Mouse (Mus musculus): ENCODE results near the gene Rab5b. TPM values are rescaled to one million over a fixed set of nuclear protein-coding genes. Genes with fewer than 3 reads are reported as not detected.
"Not testable (repeated sequence)": the region's sequence is repeated elsewhere in the genome, so short reads cannot be mapped to it uniquely, and the experiment has no call there.

Rab5b gene
- total RNA-seq, 2 experiments from 2014 or later, result 16.2 to 19.1 TPM

DNA sequence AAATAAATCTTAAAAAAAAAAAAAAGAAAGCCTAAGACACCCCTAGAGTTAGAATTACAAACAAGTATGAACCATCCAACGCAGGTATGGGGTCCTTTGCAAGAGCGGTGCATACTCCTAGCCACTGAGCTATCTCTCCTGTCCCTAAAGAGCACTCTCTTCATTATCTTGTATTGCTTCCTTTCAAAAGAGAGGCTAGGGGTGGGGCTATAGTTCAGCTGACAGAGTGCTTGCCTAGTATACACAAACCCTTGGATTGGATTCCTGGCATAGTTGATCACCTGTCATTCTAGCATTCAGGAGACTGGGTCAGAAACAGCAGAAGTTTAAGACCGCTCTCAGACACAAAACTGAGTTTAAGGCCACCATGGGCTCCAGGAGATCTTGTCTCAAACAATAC, 40.8 kb downstream of the Rab5b start:
- ATAC-seq (replicated peaks; ENCODE audit: low FRiP score, low TSS enrichment, poor library complexity, severe bottlenecking), result peak; percentile 93

DNA sequence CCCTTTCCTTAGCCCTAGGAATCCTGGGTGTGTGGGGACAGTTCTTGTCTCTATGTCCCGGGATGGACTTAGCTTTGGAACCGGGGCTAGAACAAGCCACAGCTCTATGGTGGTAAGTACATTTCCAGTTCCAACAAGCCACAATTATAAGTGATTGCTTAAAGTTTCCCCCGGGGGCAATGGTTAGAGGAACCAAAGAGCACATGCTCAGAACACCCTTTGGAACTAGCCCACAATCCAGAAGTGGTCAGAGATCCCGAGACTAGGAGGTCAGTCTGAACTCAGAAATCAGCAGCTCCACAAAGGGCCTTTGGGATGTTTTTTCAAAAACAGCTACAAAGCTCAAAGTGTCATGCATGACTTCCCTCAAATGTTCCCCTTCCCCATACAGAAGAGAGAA, 42.2 kb downstream of the Rab5b start:
- ATAC-seq (replicated peaks; ENCODE audit: low FRiP score, low TSS enrichment, poor library complexity, severe bottlenecking), result no peak

DNA sequence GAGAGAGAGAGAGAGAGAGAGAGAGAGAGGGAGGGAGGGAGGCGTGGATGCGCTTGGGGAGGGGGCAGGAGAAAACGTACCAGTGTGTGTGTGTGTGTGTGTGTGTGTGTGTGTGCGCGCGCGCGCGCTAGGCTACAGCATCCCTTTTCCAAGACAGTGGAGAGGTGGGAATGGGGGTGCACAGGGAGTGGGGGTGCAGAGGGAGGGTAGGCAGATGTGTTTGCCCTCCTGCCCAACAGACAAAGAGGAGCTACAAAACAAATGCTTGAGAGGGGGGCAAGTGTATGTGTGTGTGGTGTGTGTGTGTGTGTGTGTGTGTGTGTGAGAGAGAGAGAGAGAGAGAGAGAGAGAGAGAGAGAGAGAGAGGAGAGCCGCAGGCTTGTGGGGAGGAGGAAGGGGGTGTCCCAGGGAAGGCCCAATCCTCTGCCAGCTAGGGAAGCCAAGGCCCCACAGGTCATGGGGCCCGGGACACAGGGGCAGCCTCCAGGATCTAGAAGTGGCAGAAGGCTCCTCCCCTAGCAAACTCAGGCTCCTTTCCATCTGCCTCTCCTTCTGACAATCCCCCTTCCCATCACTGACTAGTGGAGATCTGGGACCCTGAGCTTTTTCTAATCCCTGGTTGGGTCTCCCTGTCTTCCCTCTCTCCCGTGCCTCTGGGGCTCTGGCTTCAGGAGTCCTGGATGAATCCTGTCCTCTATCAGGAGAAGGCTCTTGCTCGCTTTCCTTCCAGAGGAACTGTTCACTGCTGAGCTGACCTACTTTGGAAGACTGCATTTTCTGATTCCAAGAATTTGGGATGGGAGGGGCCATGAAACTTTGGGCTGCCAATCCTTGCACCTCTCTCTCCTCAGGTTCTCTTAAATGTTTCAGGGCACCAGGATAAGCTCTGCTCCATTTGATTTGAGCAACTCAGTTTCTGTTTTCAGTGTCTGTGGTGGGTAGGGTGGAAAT, 49.6 kb downstream of the Rab5b start:
- no peak for ATAC-seq (replicated peaks; ENCODE audit: low FRiP score, low TSS enrichment, poor library complexity, severe bottlenecking)

DNA sequence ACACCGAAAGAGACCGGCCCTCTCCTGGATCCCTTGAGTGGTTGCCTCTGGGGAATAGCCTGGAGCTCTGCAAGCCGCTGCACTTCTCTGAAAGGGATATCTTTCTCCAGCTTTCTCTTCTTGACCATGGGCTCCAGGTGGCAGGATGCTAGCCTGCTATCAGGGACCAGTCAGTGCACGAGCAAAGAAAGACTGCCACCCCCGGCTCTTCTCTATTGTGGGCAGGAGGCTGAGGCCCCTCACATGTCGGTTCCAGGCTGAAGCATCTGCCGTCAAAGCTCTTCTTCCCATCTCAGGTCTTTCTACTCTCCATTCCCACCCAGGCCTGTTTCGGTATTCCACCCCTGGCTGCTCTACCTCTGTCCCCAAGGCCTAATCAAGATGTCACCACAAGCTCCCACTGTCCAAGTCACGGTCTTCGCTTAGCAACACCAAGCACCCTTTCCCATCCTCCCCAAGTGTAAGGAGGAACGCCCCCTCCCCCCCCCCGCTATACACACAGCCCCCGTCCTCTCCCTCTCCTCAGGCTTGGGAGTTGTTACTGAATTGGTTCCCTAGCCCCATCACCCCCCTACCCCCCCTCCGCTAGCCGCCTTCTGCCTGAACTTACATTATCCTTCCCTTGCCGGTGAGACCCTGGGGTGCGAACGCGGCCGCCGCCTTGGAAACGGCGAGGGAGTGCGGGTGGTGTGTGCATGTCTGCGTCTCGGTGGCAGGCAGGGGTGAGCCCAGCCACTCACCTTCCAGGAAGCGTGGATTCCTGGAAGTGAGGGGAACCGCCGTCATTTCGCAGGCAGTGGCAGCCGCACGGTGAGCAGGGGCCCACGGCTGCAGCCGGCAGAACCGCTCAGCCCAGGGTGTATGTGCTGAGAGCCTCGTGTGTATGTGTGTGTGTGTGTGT, 50.7 kb downstream of the Rab5b start, which contains the start of gene Ikzf4:
Gene Ikzf4, minus strand, starts transcription at position 881 of the 901 bp plus-strand sequence.
- 0 out of 2 replicates have a peak, but pooled peaks have one; percentile 30 for ATAC-seq (replicated peaks; ENCODE audit: low FRiP score, low TSS enrichment, poor library complexity, severe bottlenecking)

DNA sequence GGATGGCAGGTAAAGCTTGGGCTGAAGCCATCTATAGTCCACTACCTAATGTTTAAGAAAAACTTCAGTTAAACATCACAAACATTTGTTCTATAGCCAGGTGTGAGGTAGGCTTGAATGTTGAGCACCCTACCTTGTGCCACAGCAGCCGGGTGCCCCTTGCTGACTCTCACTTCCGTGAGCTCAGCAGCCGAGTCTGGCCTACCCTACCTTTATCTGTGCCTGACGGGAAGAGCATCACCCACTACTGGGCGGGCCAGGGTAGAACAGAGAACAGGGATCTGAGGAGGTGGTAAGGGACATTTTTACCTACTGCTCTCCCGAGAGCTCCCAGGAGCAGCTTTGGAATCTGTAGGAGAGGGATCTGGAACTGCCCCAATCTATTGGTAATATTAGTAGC, 53.3 kb downstream of the Rab5b start:
- no peak for ATAC-seq (replicated peaks; ENCODE audit: low FRiP score, low TSS enrichment, poor library complexity, severe bottlenecking)

DNA sequence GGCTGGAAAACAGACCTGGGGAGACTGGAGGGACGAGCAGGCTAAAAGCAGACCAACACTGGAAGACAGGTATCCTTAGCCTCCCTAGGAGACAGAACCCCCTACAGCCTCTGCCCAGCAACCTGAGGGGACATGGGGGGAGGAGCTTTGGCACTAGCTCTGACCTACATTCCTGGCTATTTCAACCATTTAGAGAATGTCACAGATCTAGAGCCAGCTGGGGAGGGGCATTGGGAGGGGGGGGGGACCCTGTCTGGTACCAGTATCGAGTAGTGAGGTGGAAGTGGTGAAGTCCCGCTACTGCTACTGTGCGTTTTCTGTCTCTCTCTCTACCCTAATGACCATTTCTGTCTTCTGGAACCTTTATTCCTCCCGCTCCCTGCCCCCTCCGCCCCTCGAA, 54.2 kb downstream of the Rab5b start:
- ATAC-seq (replicated peaks; ENCODE audit: low FRiP score, low TSS enrichment, poor library complexity, severe bottlenecking), result no peak

DNA sequence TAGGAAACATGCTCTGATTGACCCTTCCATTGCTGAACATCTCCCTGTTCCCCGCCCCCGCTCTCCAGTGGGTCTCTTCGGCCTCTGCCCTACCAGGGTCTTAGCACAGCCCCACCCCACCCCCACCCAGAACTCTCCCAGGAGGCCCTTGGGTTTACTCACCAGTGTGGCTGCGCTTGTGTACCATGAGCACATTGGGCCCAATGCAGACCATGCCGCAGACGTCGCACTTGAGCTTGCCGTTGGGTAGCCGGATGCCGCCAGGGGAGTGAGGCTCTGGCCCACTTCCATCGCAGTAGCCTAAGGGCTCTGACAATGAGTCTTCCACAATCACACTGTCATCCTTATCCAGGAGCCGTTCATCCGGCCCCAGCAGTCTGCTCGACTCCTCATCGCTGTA, 55.2 kb downstream of the Rab5b start:
- no peak for ATAC-seq (replicated peaks; ENCODE audit: low FRiP score, low TSS enrichment, poor library complexity, severe bottlenecking)

DNA sequence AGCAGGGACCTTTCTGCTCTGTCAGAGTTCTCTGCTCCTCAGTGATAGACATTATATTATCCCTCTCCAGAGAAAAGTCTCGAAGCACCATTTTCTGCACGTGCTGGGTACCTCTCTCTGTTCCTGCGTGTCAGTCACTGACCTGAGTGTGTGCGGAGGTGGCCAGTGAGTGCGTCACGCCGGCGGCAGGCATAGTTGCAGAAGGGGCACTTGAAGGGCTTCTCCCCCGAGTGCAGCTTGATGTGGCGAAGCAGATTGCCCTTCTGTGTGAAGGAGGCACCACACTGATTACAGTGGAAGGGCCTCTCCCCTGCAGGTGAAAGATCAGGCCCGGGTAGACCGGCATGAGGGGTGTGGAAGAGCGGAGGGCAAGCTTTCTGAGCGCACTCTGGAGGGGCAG, 56.1 kb downstream of the Rab5b start:
- ATAC-seq (replicated peaks; ENCODE audit: low FRiP score, low TSS enrichment, poor library complexity, severe bottlenecking), result no peak

DNA sequence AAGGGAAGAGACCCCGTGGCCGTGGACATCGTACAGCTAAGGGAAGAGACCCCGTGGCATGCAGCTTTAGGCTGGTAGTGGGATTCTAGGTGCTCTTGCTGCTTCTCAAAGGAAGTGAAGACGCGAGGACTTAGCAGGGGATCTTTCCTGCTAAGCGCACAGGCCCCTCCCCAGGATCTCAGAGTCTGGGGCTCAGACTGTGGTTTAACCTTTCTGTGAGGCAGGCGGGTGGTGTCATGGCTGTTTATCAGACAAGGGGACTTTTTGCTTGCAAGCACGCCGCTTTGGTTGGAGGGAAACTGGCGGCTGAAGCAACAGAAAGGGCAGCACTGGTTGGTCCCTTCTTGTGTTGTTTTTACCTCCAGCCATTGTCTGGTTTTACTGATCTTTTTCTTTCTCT, 59.1 kb downstream of the Rab5b start:
- peak; percentile 66 for ATAC-seq (replicated peaks; ENCODE audit: low FRiP score, low TSS enrichment, poor library complexity, severe bottlenecking)

DNA sequence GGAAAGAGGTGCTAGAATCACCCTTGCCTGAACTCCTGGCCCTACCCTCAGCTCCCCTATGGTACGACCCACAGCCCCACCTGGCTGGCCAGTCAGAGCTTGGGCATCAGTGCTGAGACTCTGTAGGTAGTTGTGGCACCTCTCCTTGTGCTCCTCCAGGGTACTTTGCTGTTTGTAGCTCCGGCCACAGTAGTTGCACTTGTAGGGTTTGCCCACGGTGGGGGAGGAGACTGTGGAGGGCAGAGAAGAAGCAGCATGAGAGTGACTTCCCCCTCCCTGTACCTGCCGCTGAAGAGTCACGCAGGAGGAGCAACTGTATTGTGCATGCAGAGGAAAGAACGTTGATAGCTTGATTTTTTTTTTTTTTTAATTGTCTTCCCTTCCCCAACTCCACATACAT, 59.5 kb downstream of the Rab5b start:
- ATAC-seq (replicated peaks; ENCODE audit: low FRiP score, low TSS enrichment, poor library complexity, severe bottlenecking), result peak; percentile 33

DNA sequence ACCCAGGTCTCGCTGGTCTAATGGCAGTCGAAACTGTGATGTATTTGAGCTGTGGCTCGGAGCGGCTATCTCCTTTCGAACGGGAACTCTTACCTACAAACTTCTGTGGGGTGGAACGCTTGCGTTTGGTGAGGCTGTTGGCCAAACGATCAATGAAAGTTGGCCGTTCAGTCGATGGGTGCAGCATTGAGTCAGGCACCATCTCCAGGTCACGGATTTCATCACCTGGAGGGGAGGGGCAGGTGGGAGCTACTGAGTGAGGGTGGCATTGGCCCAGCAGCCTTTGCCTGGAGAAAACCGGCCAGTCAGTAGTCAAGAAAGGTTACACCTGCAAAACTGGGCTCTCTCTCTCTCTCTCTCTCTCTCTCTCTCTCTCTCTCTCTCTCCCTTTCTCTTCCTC, 60.4 kb downstream of the Rab5b start:
- no peak for ATAC-seq (replicated peaks; ENCODE audit: low FRiP score, low TSS enrichment, poor library complexity, severe bottlenecking)

DNA sequence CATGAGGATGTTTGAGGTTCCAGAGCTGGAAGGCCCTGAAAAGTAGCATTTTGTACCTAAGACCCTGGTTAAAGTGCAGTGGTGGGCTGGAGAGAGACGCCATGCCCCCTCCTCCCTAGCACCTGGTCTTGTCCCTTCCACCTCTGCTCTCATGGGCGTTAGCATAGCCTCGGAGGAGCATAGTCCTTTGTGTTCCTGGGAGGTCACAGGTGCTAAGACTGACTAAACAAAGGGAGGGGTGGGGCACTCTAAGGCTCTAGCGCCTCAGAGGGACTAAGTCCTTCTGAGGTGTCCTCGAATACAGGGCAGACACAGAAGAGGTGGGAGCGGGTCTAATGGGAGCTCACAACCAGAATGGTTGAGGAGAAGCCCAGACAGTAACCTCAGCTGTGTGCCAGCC, 64.5 kb downstream of the Rab5b start:
- ATAC-seq (replicated peaks; ENCODE audit: low FRiP score, low TSS enrichment, poor library complexity, severe bottlenecking), result no peak

DNA sequence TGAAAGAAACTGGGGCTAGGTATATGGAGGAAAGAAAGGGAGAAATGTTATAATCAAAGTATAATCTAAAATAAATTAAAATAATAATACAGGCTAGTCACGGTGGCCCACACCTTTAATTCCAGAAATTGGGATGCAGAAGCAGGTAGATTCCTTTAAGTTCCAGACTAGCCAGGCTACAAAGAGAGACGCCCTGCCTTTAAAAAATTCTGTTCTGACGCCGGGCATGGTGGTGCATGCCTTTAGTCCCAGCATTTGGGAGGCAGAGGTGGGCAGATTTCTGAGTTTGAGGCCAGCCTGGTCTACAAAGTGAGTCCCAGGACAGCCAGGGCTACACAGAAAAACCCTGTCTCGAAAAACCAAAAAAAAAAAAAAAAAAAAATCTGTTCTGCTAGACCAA, 65.8 kb downstream of the Rab5b start:
- not testable (repeated sequence) for ATAC-seq (replicated peaks; ENCODE audit: low FRiP score, low TSS enrichment, poor library complexity, severe bottlenecking)

DNA sequence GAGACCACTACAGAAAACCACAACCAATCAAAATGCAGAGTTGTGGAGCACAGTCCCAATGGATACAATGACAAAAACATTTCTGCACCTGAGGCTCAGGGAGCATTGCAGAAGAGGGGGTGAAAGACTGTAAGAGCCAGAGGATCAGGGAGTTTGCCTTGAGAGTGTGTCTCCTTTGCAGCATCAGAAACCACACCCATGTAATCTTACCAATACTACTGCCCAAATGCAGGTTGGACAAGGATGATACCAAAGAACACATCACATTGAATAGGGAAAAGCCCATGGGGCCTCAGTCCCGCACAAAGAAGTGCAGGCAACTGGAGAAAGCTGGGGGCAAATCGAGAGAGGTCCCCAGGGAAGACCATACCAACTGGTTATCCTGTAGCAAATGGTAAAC, 66.3 kb downstream of the Rab5b start:
- peak; percentile 13; the same call in 1 of the 2 replicates for ATAC-seq (replicated peaks; ENCODE audit: low FRiP score, low TSS enrichment, poor library complexity, severe bottlenecking)

DNA sequence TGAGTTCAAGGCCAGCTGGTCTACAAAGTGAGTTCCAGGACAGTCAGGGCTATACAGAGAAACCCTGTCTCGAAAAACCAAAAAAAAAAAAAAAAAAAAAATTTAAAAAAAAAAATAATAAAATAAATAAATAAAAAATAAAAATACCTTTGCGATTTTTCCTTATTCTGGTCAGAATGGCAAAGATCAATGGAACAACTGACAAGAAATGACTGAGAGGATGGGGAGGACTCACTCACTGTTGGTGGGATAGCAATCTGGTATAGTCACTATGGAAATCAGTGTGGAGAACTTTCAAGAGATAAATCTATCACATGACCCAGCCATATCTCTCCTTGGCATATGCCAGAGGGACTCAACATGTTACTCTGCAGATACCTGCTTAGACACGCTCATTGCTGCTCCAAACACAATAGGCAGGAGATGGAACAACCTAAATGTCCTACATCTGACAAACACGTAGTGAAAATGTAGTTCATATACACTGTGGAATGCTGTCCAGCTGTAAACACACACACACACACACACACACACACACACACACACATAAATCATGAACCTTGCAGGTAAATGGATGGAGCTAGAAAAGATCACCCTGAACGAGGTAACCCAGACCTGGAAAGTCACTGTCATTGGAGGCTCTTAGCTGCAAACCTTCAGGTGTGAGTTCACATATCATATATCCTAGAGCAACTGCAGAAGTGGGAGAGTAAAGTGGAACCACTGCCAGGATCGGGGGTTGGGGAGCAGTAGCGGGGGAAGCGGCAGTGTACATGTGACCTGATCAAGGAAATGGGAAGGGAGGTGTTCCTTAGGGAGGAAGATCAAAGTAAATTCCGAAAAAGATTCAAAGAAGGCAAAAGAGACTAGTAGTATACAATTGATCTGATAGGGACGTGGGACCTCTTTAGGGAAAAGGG, 68.4 kb downstream of the Rab5b start:
- peak; percentile 56 for ATAC-seq (replicated peaks; ENCODE audit: low FRiP score, low TSS enrichment, poor library complexity, severe bottlenecking)

Measured in megakaryocyte-erythroid progenitor cell, adult 5-6 weeks (primary cell).